Mouse (Mus musculus) liver, postnatal 0 days (tissue): Measurements from ENCODE around the gene Pdia2.

Experiments
- CTCF ChIP-seq: sonication (generic); IDR thresholded peaks from 2 replicates; pipeline ENCODE4 v1.5.1; 2016; ENCODE audit warnings: antibody characterized with exemption, low read depth
- EP300 ChIP-seq: IDR thresholded peaks from 2 replicates; pipeline ENCODE4 v1.6.1; 2016; ENCODE audit warnings: antibody characterized with exemption, low read depth, mild to moderate bottlenecking

DNA sequence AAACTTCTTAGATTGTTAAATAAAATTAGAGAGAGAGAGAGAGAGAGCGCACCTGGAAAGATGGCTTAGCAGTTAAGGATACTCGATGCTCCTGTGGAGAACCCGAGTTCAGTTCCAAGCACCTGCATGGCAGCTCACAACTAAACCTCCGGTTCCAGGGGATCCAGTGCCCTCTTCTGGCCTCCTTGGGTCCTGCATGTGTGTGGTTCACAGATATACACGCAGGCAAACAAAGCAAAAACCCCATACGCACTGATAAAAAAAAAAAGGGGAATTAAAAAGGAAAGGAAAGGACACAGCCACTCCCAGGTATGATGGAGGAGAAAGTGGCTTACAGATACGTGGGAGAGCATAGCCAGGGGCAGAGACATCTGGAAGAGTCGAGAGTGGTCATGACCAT, 34.0 kb upstream of the Pdia2 start:
- peak; percentile 54 for TF ChIP-seq CTCF
- no peak for TF ChIP-seq EP300
